Mouse (Mus musculus) cerebellum, postnatal 14 days (tissue): ENCODE measurements around the gene F830045P16Rik.
"Not testable (repeated sequence)": the region's sequence is repeated elsewhere in the genome, so short reads cannot be mapped to it uniquely, and the experiment has no call there.

Experiments
- DNase-seq, 2 experiments: peaks; one replicate each; pipeline ENCODE4 v3.0.0; 2021; ENCODE audit warnings: mixed read lengths in 2 of 2

Gene F830045P16Rik

DNA sequence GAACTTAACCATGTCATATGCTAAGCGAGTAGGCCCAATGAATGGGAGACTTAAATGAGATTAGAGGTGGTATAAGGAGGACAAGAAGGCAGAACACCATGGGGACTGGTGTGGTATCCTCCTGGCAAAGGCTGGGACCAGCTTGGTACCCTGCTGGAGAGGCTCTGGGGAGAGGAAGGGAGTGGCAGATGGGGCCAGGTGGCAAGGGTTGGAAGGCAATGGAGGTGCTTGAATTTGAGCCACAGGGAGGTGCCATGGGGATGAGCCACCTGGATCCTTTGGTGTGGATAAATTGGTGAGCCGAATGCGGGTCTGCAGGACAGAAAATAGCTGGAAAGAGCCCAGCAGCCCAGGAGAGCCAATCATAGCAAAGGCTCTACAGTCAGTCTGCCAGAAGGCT lies 8.5 kb upstream of the F830045P16Rik start:
- peak; percentile 92 to 97 for DNase-seq

DNA sequence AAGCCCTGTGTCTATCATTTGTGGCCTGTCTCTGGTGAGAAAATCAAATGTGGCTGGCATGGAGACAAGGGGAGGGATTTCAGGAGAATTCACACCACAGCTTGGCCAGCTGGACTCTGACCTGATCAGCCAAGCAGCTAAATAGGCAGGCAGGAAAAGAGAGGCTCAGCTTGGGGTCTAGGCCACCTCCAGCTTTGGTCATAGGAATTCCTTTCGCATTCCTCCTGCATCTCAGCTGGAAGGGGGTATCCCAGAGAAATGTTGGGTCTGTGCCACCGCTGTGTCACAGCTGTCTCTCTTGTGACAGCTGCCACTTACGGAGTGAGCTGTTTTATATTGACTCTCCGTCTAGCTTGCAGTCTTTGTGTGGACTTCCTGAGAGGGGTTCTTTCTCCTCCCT lies 8.0 kb upstream of the F830045P16Rik start:
- peak; percentile 93 to 95 for DNase-seq

DNA sequence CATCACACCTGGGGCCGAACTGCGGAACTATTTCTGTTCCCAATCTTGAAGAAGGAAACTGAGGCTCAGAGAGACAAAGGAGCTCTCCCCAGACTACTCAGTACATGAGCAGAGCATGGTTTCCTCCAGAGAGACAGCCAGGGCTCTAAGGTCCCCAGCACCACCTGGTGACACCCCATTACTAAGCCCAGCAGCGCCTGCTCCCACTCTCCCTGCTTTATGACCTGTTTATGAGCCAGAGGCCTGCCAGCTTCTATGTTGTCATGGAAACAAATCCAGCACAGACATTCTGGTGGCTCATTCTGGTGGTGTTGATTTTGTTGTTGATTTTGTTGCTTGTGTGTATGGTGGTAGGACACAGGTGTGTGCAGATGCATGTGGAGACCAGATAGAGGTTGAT lies 3.6 kb upstream of the F830045P16Rik start:
- DNase-seq = no peak

GRCm38 (mm10) chr2:129539175-129539574 lies 2.8 kb upstream of the F830045P16Rik start:
- DNase-seq = no peak

GRCm38 (mm10) chr2:129537926-129538325 lies 1.5 kb upstream of the F830045P16Rik start:
- peak; percentile 61 to 66 for DNase-seq

GRCm38 (mm10) chr2:129537360-129537759 lies 958 bp upstream of the F830045P16Rik start:
- DNase-seq = no peak

DNA sequence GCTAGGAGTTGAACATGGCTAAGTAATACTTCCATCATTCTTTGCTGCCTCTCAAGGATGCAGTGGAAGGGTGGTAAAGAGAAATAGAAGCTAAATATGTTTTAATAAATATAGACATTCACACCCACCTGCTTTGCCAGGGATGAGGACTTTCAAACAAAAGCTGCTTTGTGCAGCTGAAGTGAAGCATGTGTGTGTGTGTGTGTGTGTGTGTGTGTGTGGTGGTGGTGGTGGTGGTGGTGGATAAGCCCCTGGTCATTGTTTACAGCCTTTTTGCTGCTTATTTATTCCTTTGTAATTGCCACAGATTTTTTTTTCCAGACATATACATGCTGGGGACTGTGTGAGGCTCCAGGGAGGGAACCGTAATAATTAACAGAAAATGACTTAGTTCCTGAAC lies 524 bp upstream of the F830045P16Rik start:
- DNase-seq = no peak

DNA sequence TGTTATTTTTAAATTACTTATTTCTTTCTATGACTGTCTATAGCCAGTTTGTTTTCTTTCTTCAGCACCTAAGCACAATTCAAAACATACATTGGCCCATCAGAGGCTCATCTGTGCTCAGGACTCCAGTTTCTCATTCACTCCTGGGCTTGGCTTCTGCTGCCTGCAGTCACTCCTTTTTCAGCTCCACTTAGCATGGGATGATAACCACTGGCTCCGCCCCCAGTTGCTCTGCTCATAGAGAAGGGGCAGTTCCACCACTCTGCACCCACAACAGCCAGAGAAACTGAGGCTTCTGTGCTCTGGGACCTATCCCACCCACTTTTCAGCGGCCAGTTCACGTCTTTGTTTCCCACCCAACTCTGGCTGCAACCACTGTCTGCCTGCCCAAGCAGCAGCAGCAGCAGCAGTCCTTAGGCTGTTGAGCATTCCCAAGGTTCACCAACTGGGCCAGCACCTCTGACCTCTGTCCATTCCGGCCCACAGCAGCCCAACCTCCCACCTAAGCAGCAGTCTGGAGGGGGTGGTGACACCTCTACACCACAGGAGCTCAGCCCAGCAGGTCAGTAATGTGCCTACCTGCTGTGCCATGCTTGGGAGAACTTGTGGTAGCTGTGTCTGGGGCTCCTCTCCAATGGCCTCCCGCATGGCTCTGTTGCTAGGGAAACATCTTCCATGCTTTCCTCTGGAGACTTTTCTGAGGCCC lies 1.4 kb downstream of the F830045P16Rik start:
- DNase-seq = peak in 1 of 2 experiments; percentile 8

DNA sequence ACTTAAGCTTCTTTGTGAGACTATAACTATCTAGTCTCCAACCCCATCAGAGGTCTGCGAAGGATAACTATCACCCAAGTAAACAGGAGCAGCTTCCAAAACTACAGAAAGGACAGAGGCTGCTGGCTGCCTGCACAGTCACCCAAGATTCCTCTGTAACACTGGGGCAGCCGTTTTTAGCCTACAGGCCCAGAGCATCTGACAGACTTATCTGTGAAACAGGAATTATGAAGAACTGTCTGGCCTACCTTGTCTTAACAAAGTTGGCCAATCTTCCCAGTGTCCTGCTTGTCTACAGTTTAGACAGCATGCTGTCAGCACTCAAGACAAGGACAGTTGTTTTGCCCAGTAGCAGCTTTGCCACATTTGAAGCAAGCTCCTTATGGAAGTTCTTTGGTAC lies 4.5 kb downstream of the F830045P16Rik start:
- peak in 1 of 2 experiments; percentile 3 for DNase-seq

DNA sequence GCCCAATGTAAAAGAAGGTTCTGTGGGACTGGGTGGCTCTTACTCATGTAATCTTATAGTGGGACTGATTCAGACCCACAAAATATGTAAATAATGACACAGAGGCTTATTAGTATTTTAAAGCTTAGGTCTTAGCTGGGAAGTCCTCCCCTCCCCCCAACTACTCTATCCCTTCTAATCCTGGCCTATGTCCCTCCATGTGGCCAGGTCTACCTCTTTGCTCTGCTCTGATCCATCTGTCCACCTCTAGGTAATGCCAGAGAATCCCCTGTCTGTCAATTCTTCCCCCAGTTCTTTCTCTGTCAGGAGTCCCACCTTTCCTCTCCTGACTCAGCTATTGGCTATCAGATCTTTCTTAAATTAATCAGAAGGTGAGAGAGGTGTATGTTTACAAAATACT lies 5.3 kb downstream of the F830045P16Rik start:
- DNase-seq = peak; percentile 66 to 80

- DNase-seq = peak; percentile 93 to 96
Measured at GRCm38 (mm10) chr2:129529297-129530209, 6.8 kb downstream of the F830045P16Rik start.

- no peak for DNase-seq
Measured at GRCm38 (mm10) chr2:129527916-129528315, 8.5 kb downstream of the F830045P16Rik start.

GRCm38 (mm10) chr2:129526322-129526721 lies 10.1 kb downstream of the F830045P16Rik start:
- DNase-seq = no peak

GRCm38 (mm10) chr2:129525644-129526043 lies 10.8 kb downstream of the F830045P16Rik start:
- no peak for DNase-seq

DNA sequence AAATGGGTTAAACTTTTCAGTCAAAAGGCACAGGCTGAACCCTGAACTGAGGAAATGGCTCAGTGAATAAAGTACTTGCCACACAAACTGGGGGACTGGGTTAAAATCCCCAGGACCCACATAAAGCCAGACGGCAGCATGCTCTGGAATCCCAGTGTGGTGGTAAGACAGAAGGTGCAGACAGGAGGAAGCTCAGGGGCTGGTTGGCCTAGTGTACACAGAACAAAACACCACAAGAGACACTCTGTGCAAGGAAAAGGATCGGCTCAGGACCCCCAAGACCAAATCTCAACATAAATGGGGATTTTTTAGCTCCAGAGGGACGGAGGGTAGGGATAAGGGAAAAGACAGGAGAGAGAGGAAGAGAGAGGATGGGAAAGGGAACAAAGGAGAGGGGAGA lies 17.9 kb downstream of the F830045P16Rik start:
- no peak for DNase-seq

DNA sequence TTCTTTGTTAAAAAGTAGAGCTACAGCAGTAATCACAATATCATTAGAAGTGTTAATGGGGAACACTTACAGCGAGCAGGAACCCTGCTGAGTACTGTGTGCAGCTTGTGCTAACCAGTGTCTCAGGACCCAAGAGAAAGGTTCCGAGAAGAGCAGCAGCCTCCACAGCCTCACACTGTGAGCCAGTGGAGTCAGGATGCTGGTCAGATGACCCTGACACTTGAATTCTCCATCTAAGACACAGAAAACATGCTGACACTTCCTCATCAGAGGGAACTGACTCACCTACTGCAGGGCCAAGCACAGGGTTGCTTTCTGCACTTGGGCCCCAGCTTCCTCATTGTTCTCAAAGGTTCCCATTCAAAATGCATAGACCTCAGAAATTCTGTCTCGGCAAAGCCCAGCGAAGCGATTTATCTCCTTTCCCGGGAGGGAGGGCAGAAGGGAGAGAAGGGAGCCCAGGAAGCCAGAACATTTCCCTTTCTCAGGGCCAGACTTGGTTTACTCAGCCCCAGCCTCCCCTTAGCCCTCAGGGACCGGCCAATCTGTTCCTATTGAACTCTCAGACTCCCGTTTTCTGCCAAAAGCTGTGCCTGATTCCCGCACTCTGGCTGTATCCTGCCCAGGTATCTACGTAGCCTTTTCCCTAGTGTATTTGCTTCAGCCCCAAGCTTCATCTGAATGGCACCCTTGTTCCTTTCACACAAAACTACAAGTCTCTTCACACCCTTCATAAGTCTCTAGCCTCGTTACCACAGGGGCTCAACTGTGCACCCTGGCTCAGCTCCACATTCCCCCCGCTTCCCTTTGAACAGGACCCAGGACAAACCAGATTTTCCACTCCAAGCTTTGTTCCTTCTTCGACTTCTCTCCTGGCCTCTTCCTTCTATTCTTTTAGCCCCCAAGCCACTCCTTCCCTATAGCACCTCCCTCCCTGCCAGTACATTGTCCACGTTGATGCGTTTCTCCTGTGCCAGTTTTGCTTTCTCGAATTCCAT lies 21.2 kb downstream of the F830045P16Rik start:
- peak in 1 of 2 experiments; percentile 60 for DNase-seq

GRCm38 (mm10) chr2:129514401-129514667 lies 22.1 kb downstream of the F830045P16Rik start:
- DNase-seq = no peak

DNA sequence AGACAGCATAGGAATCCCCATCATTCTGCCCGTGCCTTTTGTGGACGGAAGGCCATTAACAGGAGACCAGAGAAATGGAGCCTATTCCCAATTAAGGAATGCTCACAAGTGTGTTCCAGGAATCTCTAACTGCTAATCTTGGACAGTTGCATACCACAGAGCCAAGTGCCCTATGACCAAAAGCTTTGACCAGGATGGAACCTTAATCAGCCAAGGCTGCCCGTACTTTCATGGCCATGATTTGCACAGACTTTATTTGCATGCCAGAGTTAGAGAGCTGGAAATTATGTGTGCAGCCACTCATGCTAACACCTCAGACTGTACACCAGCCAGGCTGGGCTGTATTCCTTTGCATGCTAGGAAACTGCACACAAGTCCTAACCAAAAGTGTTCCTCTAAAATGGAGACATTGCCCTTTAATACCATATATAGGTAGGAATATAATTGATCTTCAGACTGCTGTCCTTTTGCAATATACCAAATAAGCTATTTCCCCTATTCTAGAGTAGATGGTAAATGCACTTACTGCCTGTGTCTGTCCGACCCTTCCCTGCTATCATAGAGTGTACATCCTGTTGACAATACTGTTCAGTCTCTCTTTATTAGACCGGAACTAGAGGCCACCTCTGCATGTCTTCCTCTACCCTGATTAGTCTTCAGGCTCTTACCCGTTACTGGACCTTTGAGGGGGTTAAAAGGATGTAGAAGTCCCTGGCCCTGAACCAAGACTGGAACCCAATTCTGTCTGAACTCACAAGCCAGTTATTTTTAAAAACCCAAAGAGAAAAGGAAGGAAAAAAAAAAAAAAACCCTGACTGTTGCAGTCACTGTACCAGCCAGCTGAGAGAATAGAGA lies 22.6 kb downstream of the F830045P16Rik start:
- DNase-seq = no peak

DNA sequence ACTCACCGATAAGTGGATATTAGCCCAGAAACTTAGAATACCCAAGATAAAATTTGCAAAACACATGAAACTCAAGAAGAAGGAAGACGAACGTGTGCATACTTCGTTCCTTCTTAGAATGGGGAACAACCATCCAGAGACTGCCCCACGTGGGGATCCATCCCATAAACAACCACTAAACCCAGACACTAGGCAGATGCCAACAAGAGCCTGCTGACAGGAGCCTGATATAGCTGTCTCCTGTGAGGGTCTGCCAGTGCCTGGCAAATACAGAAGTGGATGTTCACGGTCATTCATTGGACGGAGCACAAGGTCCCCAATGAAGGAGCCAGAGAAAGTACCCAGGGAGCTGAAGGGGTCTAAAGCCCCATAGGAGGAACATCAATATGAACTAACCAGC lies 24.3 kb downstream of the F830045P16Rik start:
- not testable (repeated sequence) for DNase-seq

GRCm38 (mm10) chr2:129502641-129503040 lies 33.8 kb downstream of the F830045P16Rik start:
- peak; percentile 87 to 92 for DNase-seq

DNA sequence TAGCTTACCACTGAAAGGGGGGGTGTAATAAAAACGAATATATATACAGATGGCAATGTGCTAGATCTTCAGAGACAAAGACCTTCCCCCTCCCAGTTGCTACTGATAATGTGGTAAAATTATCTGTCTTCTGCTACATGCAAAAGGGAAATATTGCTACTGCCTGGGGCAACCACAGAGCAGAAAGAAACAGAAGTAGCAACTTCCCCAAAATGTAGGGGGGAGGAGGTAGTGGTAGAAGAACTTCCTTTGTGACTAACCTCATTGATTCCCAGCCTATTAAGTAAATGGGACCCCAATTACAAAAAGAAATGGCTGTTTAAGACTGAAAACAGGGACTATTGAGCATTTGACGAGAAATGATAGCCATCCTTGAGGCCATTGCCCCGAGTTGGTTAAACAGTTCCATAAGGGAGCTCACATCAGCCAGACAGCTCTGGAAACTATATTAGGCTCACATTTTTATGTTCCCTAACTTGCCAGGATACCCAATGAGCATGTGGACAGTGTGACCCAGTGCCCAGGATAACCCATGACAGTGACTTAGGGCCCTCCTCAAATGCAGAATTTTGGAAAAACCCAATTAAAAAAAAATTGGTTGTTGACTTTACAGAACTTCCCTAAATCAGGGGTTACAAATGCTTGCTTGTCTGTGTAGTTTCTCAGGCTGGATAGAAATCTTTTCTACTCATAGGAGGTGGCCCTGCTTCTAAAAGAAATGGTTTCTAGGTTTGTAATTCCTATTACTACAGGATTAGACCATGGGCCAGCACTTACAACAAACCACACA lies 46.7 kb downstream of the F830045P16Rik start:
- no peak for DNase-seq
